Mouse (Mus musculus) forebrain, embryonic 14.5 days (tissue): ENCODE data around the gene Adcy10. TPM values are rescaled to one million over a fixed set of nuclear protein-coding genes. Genes with fewer than 3 reads are reported as not detected.

Source experiments
- ATAC-seq: fragments of 200-750 bp; cut with Nextera tagmentation; 2 replicates; pipeline ENCODE4 v1.8.0; 2017; ENCODE audit warnings: mild to moderate bottlenecking, moderate library complexity
- DNase-seq: peaks from one replicate; pipeline ENCODE4 v3.0.0-alpha.2; 2015; ENCODE audit warnings: low spot score
- H3K27ac ChIP-seq: fragments of 300-500 bp; sonication (generic); 2 replicates; pipeline ENCODE4 v1.5.1; 2014; ENCODE audit warnings: low read depth, mild to moderate bottlenecking, control low read depth, low read length, moderate library complexity
- H3K27me3 ChIP-seq: fragments of 300-500 bp; sonication (generic); replicated peaks from 2 replicates; pipeline ENCODE4 v1.6.1; 2014; ENCODE audit warnings: low read length, control low read depth, mixed read lengths; ENCODE audit not compliant: control insufficient read depth, insufficient read depth
- H3K36me3 ChIP-seq: fragments of 300-500 bp; sonication (generic); 2 replicates; pipeline ENCODE4 v1.6.1; 2014; ENCODE audit warnings: low read length, control low read depth; ENCODE audit not compliant: control insufficient read depth, insufficient read depth
- H3K4me1 ChIP-seq: fragments of 300-500 bp; sonication (generic); 2 replicates; pipeline ENCODE4 v1.6.1; 2014; ENCODE audit warnings: antibody characterized with exemption, low read length, control low read depth; ENCODE audit not compliant: control insufficient read depth, insufficient read depth
- H3K4me2 ChIP-seq: fragments of 300-500 bp; sonication (generic); 2 replicates; pipeline ENCODE4 v1.6.1; 2014; ENCODE audit warnings: mild to moderate bottlenecking, control low read depth, low read length
- H3K4me3 ChIP-seq: fragments of 300-500 bp; sonication (generic); 2 replicates; pipeline ENCODE4 v1.5.1; 2014; ENCODE audit warnings: low read depth, low read length, control low read depth
- H3K9ac ChIP-seq: fragments of 300-500 bp; sonication (generic); 2 replicates; pipeline ENCODE4 v1.6.1; 2014; ENCODE audit warnings: mild to moderate bottlenecking, low read length, control low read depth, moderate library complexity
- H3K9me3 ChIP-seq: fragments of 300-500 bp; sonication (generic); replicated peaks from 2 replicates; pipeline ENCODE4 v1.6.1; 2016; ENCODE audit warnings: low read length, control low read depth, mixed read lengths; ENCODE audit not compliant: control insufficient read depth
- whole genome bisulfite sequencing: fragments of 180-500 bp; shearing (Covaris S2); extraction: QIAGEN DNeasy Blood & Tissue Kit; methylation state at CpG from one replicate; pipeline ENCODE4 v1.1.7; 2014; 5-methylcytosine and 5-hydroxymethylcytosine counted together
- polyA plus RNA-seq: library from polyadenylated mRNA; unstranded; fragments of >200 nt; fragmentation: Nextera tagmentation; extraction: Ambion mirVana; gene quantifications from 2 replicates; pipeline ENCODE4 v1.2.1, GENCODE M21; 2014

Adcy10 gene
- polyA plus RNA-seq, 1 experiment from 2014 or later, result 0.05 TPM

GRCm38 (mm10) chr1:165587845-165588244, 102.9 kb downstream of the Adcy10 start:
- peaks cover 25% of the 10 kb centered on the region for H3K36me3 ChIP-seq
- H3K4me2 ChIP-seq, result no peak overlapping the region
- H3K4me1 ChIP-seq, result no peaks in the 10 kb centered on the region
- no peak overlapping the region for H3K4me3 ChIP-seq
- H3K27me3 ChIP-seq, result no peaks in the 10 kb centered on the region
- DNase-seq, result no peak
- no peak overlapping the region for H3K9ac ChIP-seq
- H3K27ac ChIP-seq, result no peak overlapping the region
- WGBS, result 83% methylated on average over 8 of the region's 8 CpGs
- no peaks in the 10 kb centered on the region for H3K9me3 ChIP-seq
- ATAC-seq, result no peak

GRCm38 (mm10) chr1:165589280-165590048, 104.5 kb downstream of the Adcy10 start:
- no peaks in the 10 kb centered on the region for H3K27me3 ChIP-seq
- ATAC-seq (no peak), DNase-seq (peak; percentile 17)
- no peaks in the 10 kb centered on the region for H3K9me3 ChIP-seq
- H3K27ac ChIP-seq, result no peak overlapping the region
- H3K4me3 ChIP-seq, result no peak overlapping the region
- H3K9ac ChIP-seq, result no peak overlapping the region
- H3K4me2 ChIP-seq, result no peak overlapping the region
- no peaks in the 10 kb centered on the region for H3K4me1 ChIP-seq
- H3K36me3 ChIP-seq, result peaks cover 39% of the 10 kb centered on the region
- WGBS, result 62% methylated on average over 10 of the region's 10 CpGs

GRCm38 (mm10) chr1:165590760-165591159, 105.8 kb downstream of the Adcy10 start:
- Histone ChIP-seq H3K4me3 (no peak overlapping the region), H3K9ac (no peak overlapping the region), H3K36me3 (peaks cover 52% of the 10 kb centered on the region), H3K27me3 (no peaks in the 10 kb centered on the region), H3K4me2 (no peak overlapping the region), H3K9me3 (no peaks in the 10 kb centered on the region), H3K4me1 (no peaks in the 10 kb centered on the region), H3K27ac (no peak overlapping the region)
- no peak for ATAC-seq
- DNase-seq, result no peak
- 84% methylated on average over 8 of the region's 8 CpGs for WGBS

GRCm38 (mm10) chr1:165592295-165593082, 107.5 kb downstream of the Adcy10 start:
- peaks cover 57% of the 10 kb centered on the region for H3K36me3 ChIP-seq
- no peak overlapping the region for H3K4me2 ChIP-seq
- WGBS, result 93% methylated on average over 14 of the region's 14 CpGs

GRCm38 (mm10) chr1:165594699-165595421, 109.9 kb downstream of the Adcy10 start:
- Histone ChIP-seq H3K9ac (no peak overlapping the region), H3K36me3 (peaks cover 61% of the 10 kb centered on the region), H3K27me3 (no peaks in the 10 kb centered on the region), H3K4me3 (no peak overlapping the region), H3K4me1 (no peaks in the 10 kb centered on the region), H3K27ac (no peak overlapping the region), H3K4me2 (no peak overlapping the region), H3K9me3 (no peaks in the 10 kb centered on the region)
- ATAC-seq, result no peak
- WGBS, result 94% methylated on average over 15 of the region's 15 CpGs
- no peak for DNase-seq

More at GRCm38 (mm10) chr1:165592295-165593082, 107.5 kb downstream of the Adcy10 start:
- no peaks in the 10 kb centered on the region for H3K27me3 ChIP-seq
- no peaks in the 10 kb centered on the region for H3K9me3 ChIP-seq
- DNase-seq (no peak), ATAC-seq (no peak)
- H3K9ac ChIP-seq, result no peak overlapping the region
- H3K27ac ChIP-seq, result no peak overlapping the region
- H3K4me3 ChIP-seq, result no peak overlapping the region
- no peaks in the 10 kb centered on the region for H3K4me1 ChIP-seq

- H3K9me3 ChIP-seq, result no peaks in the 10 kb centered on the region
- ATAC-seq (no peak), DNase-seq (no peak)
- H3K4me1 ChIP-seq, result no peaks in the 10 kb centered on the region
- WGBS, result 81% methylated on average over 10 of the region's 10 CpGs
- no peak overlapping the region for H3K9ac ChIP-seq
- H3K27ac ChIP-seq, result no peak overlapping the region
- peaks cover 57% of the 10 kb centered on the region for H3K36me3 ChIP-seq
- no peaks in the 10 kb centered on the region for H3K27me3 ChIP-seq
- no peak overlapping the region for H3K4me3 ChIP-seq
- H3K4me2 ChIP-seq, result no peak overlapping the region
Measured at GRCm38 (mm10) chr1:165601775-165602280, 116.8 kb downstream of the Adcy10 start.

- ATAC-seq, result no peak
- Histone ChIP-seq H3K9ac (no peak overlapping the region), H3K4me1 (no peaks in the 10 kb centered on the region), H3K36me3 (peaks cover 66% of the 10 kb centered on the region), H3K27ac (no peak overlapping the region), H3K27me3 (no peaks in the 10 kb centered on the region), H3K4me2 (no peak overlapping the region), H3K4me3 (no peak overlapping the region), H3K9me3 (no peaks in the 10 kb centered on the region)
- no peak for DNase-seq
- WGBS, result 84% methylated on average over 14 of the region's 14 CpGs
Measured at GRCm38 (mm10) chr1:165603218-165603617, 118.2 kb downstream of the Adcy10 start.

GRCm38 (mm10) chr1:165604203-165604602, 119.2 kb downstream of the Adcy10 start:
- WGBS, result 90% methylated on average over 8 of the region's 8 CpGs

More at GRCm38 (mm10) chr1:165604203-165604602, 119.2 kb downstream of the Adcy10 start:
- ATAC-seq (no peak), DNase-seq (no peak)
- Histone ChIP-seq H3K27ac (no peak overlapping the region), H3K36me3 (peaks cover 68% of the 10 kb centered on the region), H3K9ac (no peak overlapping the region), H3K27me3 (no peaks in the 10 kb centered on the region), H3K4me1 (no peaks in the 10 kb centered on the region), H3K9me3 (no peaks in the 10 kb centered on the region), H3K4me3 (no peak overlapping the region), H3K4me2 (no peak overlapping the region)
